Mouse (Mus musculus) sigmoid colon, adult 10 weeks (tissue): Measurements from ENCODE around the gene Rimbp2. TPM values are rescaled to one million over a fixed set of nuclear protein-coding genes. Genes with fewer than 3 reads are reported as not detected.

Experiments
- polyA plus RNA-seq: library from polyadenylated mRNA; stranded (reverse); fragments of 350-450 nt; fragmentation: Illumina TruSeq; extraction: RNeasy Lipid Tissue Mini Kit (QIAGEN cat#74804); gene quantifications from one replicate; pipeline ENCODE4 v1.2.3, GENCODE M21; 2014; ENCODE audit warnings: low read depth, low replicate concordance

Rimbp2 gene
- polyA plus RNA-seq: 1.5 TPM

DNA sequence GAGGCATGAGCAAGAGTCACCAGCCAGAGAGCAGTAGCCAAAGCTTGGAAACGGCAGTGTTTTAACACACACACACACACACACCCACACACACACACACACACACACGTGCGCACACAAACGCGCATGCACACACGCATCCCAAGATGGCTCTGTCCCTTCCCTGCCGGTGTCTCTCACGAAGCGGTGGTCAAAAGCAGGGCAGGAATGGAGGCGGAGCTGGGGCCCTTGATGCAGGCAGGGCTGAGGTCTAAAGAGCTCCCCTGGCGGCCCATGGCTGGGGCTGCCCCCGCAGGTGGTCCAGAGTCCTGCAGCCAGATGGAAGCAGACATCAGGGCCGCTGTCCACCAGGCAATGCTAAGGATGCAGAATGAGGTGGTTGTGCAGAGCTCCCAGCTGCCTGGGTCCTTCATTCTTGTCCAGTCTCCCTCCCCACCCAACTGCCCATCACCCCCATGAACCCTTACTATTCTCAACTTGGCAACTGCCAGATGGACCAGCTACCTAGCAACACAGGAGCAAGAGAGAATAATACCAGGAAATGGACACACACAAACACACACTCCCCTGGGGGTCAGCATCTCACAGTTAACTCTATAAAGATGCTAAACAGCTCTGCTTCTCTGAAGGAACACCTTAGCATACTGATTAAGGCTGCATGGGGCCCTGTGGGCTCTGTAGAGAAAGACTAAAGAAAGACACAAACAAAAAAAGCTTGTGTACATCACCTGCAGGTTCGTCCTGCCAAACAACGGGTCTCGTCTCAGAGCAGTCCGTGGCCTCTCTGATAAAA, at the start of gene Rimbp2:
Rimbp2 (minus strand) TSS at position 209 of the 793 bp plus-strand sequence.

Other genes starting within 250 kb of the Rimbp2 start
- 15.4 TPM for gene Stx2, start 55.1 kb upstream of the Rimbp2 start, polyA plus RNA-seq
- 107 TPM for gene Ran, start 66.6 kb upstream of the Rimbp2 start, polyA plus RNA-seq
- gene Adgrd1, start 143.3 kb upstream of the Rimbp2 start, polyA plus RNA-seq: 0.98 TPM